ENCODE assay signal across 9 mouse cellular contexts in genomic region chr6:40434697-40435096, GRCm38 (mm10). TPM values are rescaled to one million over a fixed set of nuclear protein-coding genes. Genes with fewer than 3 reads are reported as not detected.
DNase-seq lines count a peak whose midpoint lies in the region; ATAC-seq and TF ChIP-seq lines count a peak whose summit lies in the region.
"Had no signal": no experiment of that assay in that cellular context is flagged by ENCODE, and none has a peak within 500 bp of the region (broad histone marks: within the 10 kb centered on the region; RNA-seq: fewer than 3 reads in every experiment).

No protein-coding gene starts in this region.

- H3K4me1 ChIP-seq in lung, embryonic 16.5 days (replicated peaks; ENCODE audit: control insufficient read depth, insufficient read depth, low read length) = peaks cover 9% of the 10 kb centered on the region
- peaks cover 18% of the 10 kb centered on the region for H3K4me1 ChIP-seq in limb, embryonic 10.5 days
- peaks cover 2% of the 10 kb centered on the region; the same call in 1 of the 2 replicates for H3K4me1 ChIP-seq in olfactory bulb, adult 2 months (ENCODE audit: control insufficient read depth, insufficient read depth, low read length)

- no peak for ATAC-seq in lung, embryonic 16.5 days (ENCODE audit: low read depth)

- 9% methylated on average over 7 of the region's 7 CpGs for WGBS in lung, embryonic 16.5 days
- 13% methylated on average over 7 of the region's 7 CpGs for WGBS in limb, embryonic 10.5 days
- 12% methylated on average over 7 of the region's 7 CpGs for WGBS in olfactory bulb, adult 2 months

- peak; percentile 51 for DNase-seq in cerebellum, adult 11-12 months
- no peak for DNase-seq in cerebellum, adult 9-10 months
- DNase-seq in lung, postnatal 14 days = no peak
- no peak for DNase-seq in limb, embryonic 10.5 days (ENCODE audit: low spot score)
- no peak for DNase-seq in adrenal gland, postnatal 25 days
- no peak for DNase-seq in B cell, adult 2 months

- no peaks in the 10 kb centered on the region for H3K9me3 ChIP-seq in lung, embryonic 16.5 days (ENCODE audit: control insufficient read depth, low read length)
- no peaks in the 10 kb centered on the region for H3K9me3 ChIP-seq in limb, embryonic 10.5 days (replicated peaks)

- no peak for TF ChIP-seq POLR2A in olfactory bulb, adult 2 months (IDR thresholded peaks at IDR 0.05; ENCODE audit: insufficient read depth, low read depth, low read length)

- TF ChIP-seq CTCF in olfactory bulb, adult 2 months (IDR thresholded peaks at IDR 0.05; ENCODE audit: insufficient read depth, low read depth, low read length) = no peak

- H3K36me3 ChIP-seq in lung, embryonic 16.5 days (ENCODE audit: control insufficient read depth, insufficient read depth, low read length) = no peaks in the 10 kb centered on the region
- H3K36me3 ChIP-seq in limb, embryonic 10.5 days = no peaks in the 10 kb centered on the region

- H3K27ac ChIP-seq in lung, embryonic 16.5 days (ENCODE audit: low read length) = no peak overlapping the region
- peak overlapping the region; percentile 95 for H3K27ac ChIP-seq in limb, embryonic 10.5 days
- 0 out of 2 replicates have a peak overlapping the region, but pooled peaks have one; percentile 7 for H3K27ac ChIP-seq in olfactory bulb, adult 2 months (ENCODE audit: insufficient read depth, low read depth, low read length)

- H3K4me2 ChIP-seq in lung, embryonic 16.5 days (ENCODE audit: low read depth, low read length) = peak overlapping the region; percentile 91

- peak overlapping the region; percentile 89 for H3K9ac ChIP-seq in lung, embryonic 16.5 days (ENCODE audit: low read length)

- H3K4me3 ChIP-seq in lung, embryonic 16.5 days (ENCODE audit: low read length) = peak overlapping the region; percentile 70
- H3K4me3 ChIP-seq in limb, embryonic 10.5 days = peak overlapping the region; percentile 90
- peak overlapping the region; percentile 70 for H3K4me3 ChIP-seq in olfactory bulb, adult 2 months (ENCODE audit: insufficient read depth, low read depth, low read length)

- H3K27me3 ChIP-seq in lung, embryonic 16.5 days (ENCODE audit: control insufficient read depth, insufficient read depth, low read depth, low read length) = peaks cover 5% of the 10 kb centered on the region; the same call in 1 of the 2 replicates
- peaks cover 31% of the 10 kb centered on the region for H3K27me3 ChIP-seq in limb, embryonic 10.5 days (ENCODE audit: low read depth, poor library complexity, severe bottlenecking)

RNA-seq across cellular contexts. Expression of gene E330009J07Rik, which starts 1.2 kb away (rescaled TPM):
- polyA plus RNA-seq in lung, embryonic 16.5 days (2015; fragmentation: Nextera tagmentation; extraction: Ambion mirVana) = 8.6 and 9.6 TPM in 2 replicates
- 12.6 and 13.8 TPM in 2 replicates for polyA plus RNA-seq in limb, embryonic 10.5 days (2016; fragmentation: Nextera tagmentation; extraction: Ambion mirVana)
- polyA plus RNA-seq in olfactory bulb, adult 2 months (2012; ENCODE audit: insufficient read depth, insufficient read length, low replicate concordance, missing spikeins) = 44.9 and 190 TPM in 2 replicates
- total RNA-seq in adrenal gland, postnatal 25 days (2021) = 16.3 and 21.1 TPM in 2 replicates

RNA-seq across cellular contexts. Expression of gene Wee2, which starts 4.2 kb away (rescaled TPM):
- polyA plus RNA-seq in lung, embryonic 16.5 days (2015; fragmentation: Nextera tagmentation; extraction: Ambion mirVana) = 0.08 TPM in 1 of 2 replicates, not detected in the other
- polyA plus RNA-seq in limb, embryonic 10.5 days (2016; fragmentation: Nextera tagmentation; extraction: Ambion mirVana) = 0.18 and 0.26 TPM in 2 replicates
- polyA plus RNA-seq in olfactory bulb, adult 2 months (2012; ENCODE audit: insufficient read depth, insufficient read length, low replicate concordance, missing spikeins) = not detected in 2 replicates
- not detected in 2 replicates for total RNA-seq in adrenal gland, postnatal 25 days (2021)
- total RNA-seq: left cerebral cortex, postnatal 4 days had no signal

RNA-seq across cellular contexts. Expression of gene Ssbp1, which starts 36.5 kb away (rescaled TPM):
- 130 and 142 TPM in 2 replicates for polyA plus RNA-seq in lung, embryonic 16.5 days (2015; fragmentation: Nextera tagmentation; extraction: Ambion mirVana)
- 212 and 220 TPM in 2 replicates for polyA plus RNA-seq in limb, embryonic 10.5 days (2016; fragmentation: Nextera tagmentation; extraction: Ambion mirVana)
- polyA plus RNA-seq in olfactory bulb, adult 2 months (2012; ENCODE audit: insufficient read depth, insufficient read length, low replicate concordance, missing spikeins) = not detected in 2 replicates
- total RNA-seq in adrenal gland, postnatal 25 days (2021) = 57.1 and 69.2 TPM in 2 replicates

RNA-seq across cellular contexts. Expression of gene Tas2r137, which starts 56.3 kb away (rescaled TPM):
- not detected in 2 replicates for polyA plus RNA-seq in lung, embryonic 16.5 days (2015; fragmentation: Nextera tagmentation; extraction: Ambion mirVana)
- polyA plus RNA-seq in limb, embryonic 10.5 days (2016; fragmentation: Nextera tagmentation; extraction: Ambion mirVana) = not detected in 2 replicates
- polyA plus RNA-seq in olfactory bulb, adult 2 months (2012; ENCODE audit: insufficient read depth, insufficient read length, low replicate concordance, missing spikeins) = not detected in 2 replicates
- total RNA-seq in adrenal gland, postnatal 25 days (2021) = 0.49 TPM in 1 of 2 replicates, not detected in the other

RNA-seq across cellular contexts. Expression of gene Tas2r108, which starts 58.6 kb away (rescaled TPM):
- not detected in 2 replicates for polyA plus RNA-seq in lung, embryonic 16.5 days (2015; fragmentation: Nextera tagmentation; extraction: Ambion mirVana)
- not detected in 2 replicates for polyA plus RNA-seq in limb, embryonic 10.5 days (2016; fragmentation: Nextera tagmentation; extraction: Ambion mirVana)
- polyA plus RNA-seq in olfactory bulb, adult 2 months (2012; ENCODE audit: insufficient read depth, insufficient read length, low replicate concordance, missing spikeins) = not detected in 2 replicates
- total RNA-seq in adrenal gland, postnatal 25 days (2021) = 0.95 TPM in 1 of 2 replicates, not detected in the other
- total RNA-seq: left cerebral cortex, postnatal 4 days had no signal

Comparison
In these comparisons a context has a peak if more than half of its experiments do, and no peak if none do; other contexts are left out.
1. RNA of gene Ssbp1, which starts 36.5 kb away (polyA plus RNA-seq): 212 to 220 TPM in limb, embryonic 10.5 days and 130 to 142 TPM in lung, embryonic 16.5 days; not detected in olfactory bulb, adult 2 months; every median in the first group is over 100 times any median in the second.
2. Peak in every context shown above with its lines, with median percentiles within 50 percentile points of each other: H3K4me3 ChIP-seq.